Mouse (Mus musculus) ES-CJ7 (cell line): ENCODE data around the gene Ankrd24.
A peak's percentile ranks its signal among the peaks of the same experiment; 100 is the strongest.

Source experiments
- DNase-seq: peaks from one replicate; pipeline ENCODE4 v3.0.0; 2011; ENCODE audit warnings: low read depth, low spot score

Gene Ankrd24

GRCm38 (mm10) chr10:81628390-81628789 is at the start of gene Ankrd24:
Ankrd24 (plus strand) TSS chr10:81628540.
- no peak for DNase-seq

GRCm38 (mm10) chr10:81579967-81580366 is 48.4 kb upstream of the Ankrd24 start:
- no peak for DNase-seq

- no peak for DNase-seq
Observed at GRCm38 (mm10) chr10:81580441-81581070, 47.8 kb upstream of the Ankrd24 start.

- DNase-seq, result no peak
Observed at GRCm38 (mm10) chr10:81583347-81583746, 45.0 kb upstream of the Ankrd24 start.

- DNase-seq, result no peak
Observed at GRCm38 (mm10) chr10:81588739-81589138, 39.6 kb upstream of the Ankrd24 start.

- no peak for DNase-seq
Observed at GRCm38 (mm10) chr10:81591846-81592245, 36.5 kb upstream of the Ankrd24 start.

- no peak for DNase-seq
Observed at GRCm38 (mm10) chr10:81592631-81593030, 35.7 kb upstream of the Ankrd24 start.

- DNase-seq, result no peak
Observed at GRCm38 (mm10) chr10:81593223-81593622, 35.1 kb upstream of the Ankrd24 start.

- DNase-seq, result no peak
Observed at GRCm38 (mm10) chr10:81593935-81594334, 34.4 kb upstream of the Ankrd24 start.

- DNase-seq, result no peak
Observed at GRCm38 (mm10) chr10:81595599-81595998, 32.7 kb upstream of the Ankrd24 start.

GRCm38 (mm10) chr10:81596611-81597010 is 31.7 kb upstream of the Ankrd24 start:
- DNase-seq, result no peak

- DNase-seq, result peak; percentile 64
Observed at GRCm38 (mm10) chr10:81597137-81597950, 31.0 kb upstream of the Ankrd24 start.

GRCm38 (mm10) chr10:81598342-81598741 is 30.0 kb upstream of the Ankrd24 start:
- no peak for DNase-seq

- no peak for DNase-seq
Observed at GRCm38 (mm10) chr10:81598871-81599270, 29.5 kb upstream of the Ankrd24 start.

- DNase-seq, result no peak
Observed at GRCm38 (mm10) chr10:81599630-81600029, 28.7 kb upstream of the Ankrd24 start.

- DNase-seq, result no peak
Observed at GRCm38 (mm10) chr10:81600096-81600495, 28.2 kb upstream of the Ankrd24 start.

GRCm38 (mm10) chr10:81600738-81601203 is 27.6 kb upstream of the Ankrd24 start, which contains the start of gene Tle6:
Tle6 (minus strand) TSS chr10:81601073.
- peak; percentile 99 for DNase-seq

- DNase-seq, result no peak
Observed at GRCm38 (mm10) chr10:81601396-81601905, 26.9 kb upstream of the Ankrd24 start.

- DNase-seq, result peak; percentile 82
Observed at GRCm38 (mm10) chr10:81602741-81603151, 25.6 kb upstream of the Ankrd24 start.

GRCm38 (mm10) chr10:81604019-81604967 is 24.0 kb upstream of the Ankrd24 start:
- DNase-seq, result no peak

- peak; percentile 89 for DNase-seq
Observed at GRCm38 (mm10) chr10:81604968-81605665, 23.2 kb upstream of the Ankrd24 start.
